Mouse (Mus musculus): ENCODE results near the gene Cavin1.

Cavin1 gene

GRCm38 (mm10) chr11:100957915-100958469 lies 12.7 kb downstream of the Cavin1 start:
- DNase-seq (ENCODE audit: low spot score) = no peak

- peak; percentile 83 for DNase-seq (ENCODE audit: low spot score)
Observed at GRCm38 (mm10) chr11:100957244-100957643, 13.4 kb downstream of the Cavin1 start.

- no peak for DNase-seq (ENCODE audit: low spot score)
Observed at GRCm38 (mm10) chr11:100949540-100949939, 21.1 kb downstream of the Cavin1 start.

GRCm38 (mm10) chr11:100948317-100948716 lies 22.4 kb downstream of the Cavin1 start:
- DNase-seq (ENCODE audit: low spot score) = no peak

GRCm38 (mm10) chr11:100947548-100947947 lies 23.1 kb downstream of the Cavin1 start:
- DNase-seq (ENCODE audit: low spot score) = no peak

- DNase-seq (ENCODE audit: low spot score) = no peak
Observed at GRCm38 (mm10) chr11:100946862-100947261, 23.8 kb downstream of the Cavin1 start.

- DNase-seq (ENCODE audit: low spot score) = no peak
Observed at GRCm38 (mm10) chr11:100942388-100942787, 28.3 kb downstream of the Cavin1 start.

GRCm38 (mm10) chr11:100939512-100940151 lies 31.1 kb downstream of the Cavin1 start, which contains the start of gene Stat3:
TSS of gene Stat3 (minus strand) at chr11:100939540.
- peak; percentile 100 for DNase-seq (ENCODE audit: low spot score)

GRCm38 (mm10) chr11:100938711-100939511 lies 31.8 kb downstream of the Cavin1 start:
- DNase-seq (ENCODE audit: low spot score) = peak; percentile 32

GRCm38 (mm10) chr11:100938112-100938511 lies 32.6 kb downstream of the Cavin1 start:
- no peak for DNase-seq (ENCODE audit: low spot score)

- no peak for DNase-seq (ENCODE audit: low spot score)
Observed at GRCm38 (mm10) chr11:100937295-100937694, 33.4 kb downstream of the Cavin1 start.

- peak; percentile 39 for DNase-seq (ENCODE audit: low spot score)
Observed at GRCm38 (mm10) chr11:100935373-100936355, 35.0 kb downstream of the Cavin1 start.

- peak; percentile 77 for DNase-seq (ENCODE audit: low spot score)
Observed at GRCm38 (mm10) chr11:100931254-100931921, 39.3 kb downstream of the Cavin1 start.

GRCm38 (mm10) chr11:100930611-100931010 lies 40.1 kb downstream of the Cavin1 start:
- DNase-seq (ENCODE audit: low spot score) = no peak

GRCm38 (mm10) chr11:100927386-100927785 lies 43.3 kb downstream of the Cavin1 start:
- DNase-seq (ENCODE audit: low spot score) = no peak

- no peak for DNase-seq (ENCODE audit: low spot score)
Observed at GRCm38 (mm10) chr11:100924386-100924919, 46.2 kb downstream of the Cavin1 start.

- no peak for DNase-seq (ENCODE audit: low spot score)
Observed at GRCm38 (mm10) chr11:100920887-100921624, 49.6 kb downstream of the Cavin1 start.

GRCm38 (mm10) chr11:100918007-100918406 lies 52.7 kb downstream of the Cavin1 start:
- DNase-seq (ENCODE audit: low spot score) = no peak

GRCm38 (mm10) chr11:100916432-100916971 lies 54.2 kb downstream of the Cavin1 start:
- no peak for DNase-seq (ENCODE audit: low spot score)

GRCm38 (mm10) chr11:100915063-100915462 lies 55.6 kb downstream of the Cavin1 start:
- no peak for DNase-seq (ENCODE audit: low spot score)
